Mouse (Mus musculus) adrenal gland, postnatal 25 days (tissue): ENCODE measurements at regions not wholly inside any gene's neighbourhood (a gene's known extent, or its start where the extent isn't known, plus 50 kb on each side); places are given as distances from the start of the nearest gene placed in this dataset.

Experiments used
- DNase-seq: peaks from one replicate; pipeline ENCODE4 v3.0.0; 2021; ENCODE audit warnings: mixed read lengths

GRCm38 (mm10) chr6:52486146-52486545, 154.0 kb downstream of the Hibadh start:
- no peak for DNase-seq

- DNase-seq = no peak
Observed at GRCm38 (mm10) chr6:52486655-52487054, 153.5 kb downstream of the Hibadh start.

DNA sequence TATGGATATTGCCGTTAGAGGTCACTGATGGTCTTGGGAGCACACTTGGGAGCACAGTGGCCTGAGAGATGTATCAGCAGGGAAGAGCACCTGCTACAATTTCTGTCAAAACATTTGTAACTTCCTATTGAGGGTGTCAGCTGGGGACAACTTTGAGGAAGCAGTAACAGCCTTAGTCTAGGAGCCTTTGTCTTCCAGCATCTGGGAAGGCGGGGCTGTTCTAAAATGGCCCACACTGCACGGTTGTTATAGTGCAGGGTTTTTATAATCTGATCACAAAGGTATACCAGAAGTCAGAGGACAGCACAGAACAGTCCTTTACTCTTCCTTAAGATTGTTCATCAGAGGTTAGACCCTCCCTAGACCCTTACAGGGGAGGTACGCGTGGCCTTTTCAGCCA, 152.3 kb downstream of the Hibadh start:
- DNase-seq = no peak

- no peak for DNase-seq
Observed at GRCm38 (mm10) chr6:52490264-52490775, 149.9 kb downstream of the Hibadh start.

GRCm38 (mm10) chr6:52495301-52495700, 144.9 kb downstream of the Hibadh start:
- DNase-seq = no peak

DNA sequence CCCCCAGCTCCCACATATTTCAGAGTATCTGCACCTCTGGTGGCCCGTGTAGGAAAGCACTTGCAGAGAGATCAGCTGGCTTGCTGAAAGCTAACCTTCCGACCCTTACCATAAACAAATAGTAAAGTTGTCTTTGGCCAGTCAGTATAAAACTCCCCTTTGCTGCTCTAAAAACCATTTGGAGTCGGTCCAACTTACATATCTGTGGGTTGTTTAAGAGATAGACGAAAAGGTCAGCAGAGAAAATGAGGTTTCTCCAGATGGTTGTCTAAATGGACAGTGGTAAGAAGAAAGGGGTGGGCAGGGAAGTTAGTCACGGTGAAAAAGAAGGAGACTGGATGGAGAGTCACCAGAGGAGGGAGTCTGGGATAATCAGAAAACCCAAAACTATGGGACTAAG, 144.3 kb downstream of the Hibadh start:
- no peak for DNase-seq
